Mouse (Mus musculus): ENCODE data around the gene Lrp11.

Lrp11 gene

GRCm38 (mm10) chr10:7623861-7624518, 34.4 kb downstream of the Lrp11 start:
- DNase-seq (ENCODE audit: low spot score) = no peak

- DNase-seq (ENCODE audit: low spot score) = no peak
These were observed 39.5 kb downstream of the Lrp11 start for GRCm38 (mm10) chr10:7629092-7629491.

- DNase-seq (ENCODE audit: low spot score) = no peak
These were observed 40.7 kb downstream of the Lrp11 start for GRCm38 (mm10) chr10:7630286-7630685.

- no peak for DNase-seq (ENCODE audit: low spot score)
These were observed 41.5 kb downstream of the Lrp11 start for GRCm38 (mm10) chr10:7630951-7631720.

- no peak for DNase-seq (ENCODE audit: low spot score)
These were observed 50.8 kb downstream of the Lrp11 start for GRCm38 (mm10) chr10:7640366-7640765.

- DNase-seq (ENCODE audit: low spot score) = no peak
These were observed 56.3 kb downstream of the Lrp11 start for GRCm38 (mm10) chr10:7645911-7646310.

GRCm38 (mm10) chr10:7649059-7649458, 59.5 kb downstream of the Lrp11 start:
- no peak for DNase-seq (ENCODE audit: low spot score)

- DNase-seq (ENCODE audit: low spot score) = no peak
These were observed 61.5 kb downstream of the Lrp11 start for GRCm38 (mm10) chr10:7651057-7651456.

GRCm38 (mm10) chr10:7662471-7663141, 73.0 kb downstream of the Lrp11 start:
- DNase-seq (ENCODE audit: low spot score) = no peak

GRCm38 (mm10) chr10:7663159-7664026, 73.8 kb downstream of the Lrp11 start:
- DNase-seq (ENCODE audit: low spot score) = peak; percentile 94

GRCm38 (mm10) chr10:7664027-7664526, 74.5 kb downstream of the Lrp11 start:
- no peak for DNase-seq (ENCODE audit: low spot score)

- DNase-seq (ENCODE audit: low spot score) = no peak
These were observed 75.3 kb downstream of the Lrp11 start for GRCm38 (mm10) chr10:7664889-7665288.

- peak; percentile 91 for DNase-seq (ENCODE audit: low spot score)
These were observed 77.8 kb downstream of the Lrp11 start, which contains the start of gene Nup43 for GRCm38 (mm10) chr10:7667342-7667802. Gene Nup43 (plus strand): TSS chr10:7667503.

GRCm38 (mm10) chr10:7673673-7674072, 84.1 kb downstream of the Lrp11 start:
- no peak for DNase-seq (ENCODE audit: low spot score)

All from testis, postnatal 10 days (tissue).